Mouse (Mus musculus): Measurements from ENCODE around the gene Lmntd1.
A peak's percentile ranks its signal among the peaks of the same experiment; 100 is the strongest.

The Lmntd1 gene

DNA sequence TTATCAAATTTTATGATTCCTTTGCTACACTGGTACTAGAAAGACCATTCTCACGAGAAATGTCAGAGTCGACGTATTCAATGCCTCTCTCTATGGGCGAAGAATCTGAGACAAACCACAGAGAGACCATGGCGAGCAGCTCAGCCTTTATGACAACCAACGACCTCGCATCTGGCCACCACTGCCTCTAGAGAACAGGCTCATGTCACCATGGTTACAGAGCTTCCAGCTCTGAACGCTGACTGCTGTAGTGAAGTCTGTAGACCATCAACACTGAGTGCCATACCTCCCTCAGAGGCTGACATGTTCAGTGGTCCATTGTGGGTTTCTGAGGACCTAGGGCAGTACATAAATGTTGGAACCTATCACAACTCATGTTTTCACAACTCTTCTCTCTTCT is 180.2 kb downstream of the Lmntd1 start:
- DNase-seq (ENCODE audit: low spot score in 2 of 2) = no peak

DNA sequence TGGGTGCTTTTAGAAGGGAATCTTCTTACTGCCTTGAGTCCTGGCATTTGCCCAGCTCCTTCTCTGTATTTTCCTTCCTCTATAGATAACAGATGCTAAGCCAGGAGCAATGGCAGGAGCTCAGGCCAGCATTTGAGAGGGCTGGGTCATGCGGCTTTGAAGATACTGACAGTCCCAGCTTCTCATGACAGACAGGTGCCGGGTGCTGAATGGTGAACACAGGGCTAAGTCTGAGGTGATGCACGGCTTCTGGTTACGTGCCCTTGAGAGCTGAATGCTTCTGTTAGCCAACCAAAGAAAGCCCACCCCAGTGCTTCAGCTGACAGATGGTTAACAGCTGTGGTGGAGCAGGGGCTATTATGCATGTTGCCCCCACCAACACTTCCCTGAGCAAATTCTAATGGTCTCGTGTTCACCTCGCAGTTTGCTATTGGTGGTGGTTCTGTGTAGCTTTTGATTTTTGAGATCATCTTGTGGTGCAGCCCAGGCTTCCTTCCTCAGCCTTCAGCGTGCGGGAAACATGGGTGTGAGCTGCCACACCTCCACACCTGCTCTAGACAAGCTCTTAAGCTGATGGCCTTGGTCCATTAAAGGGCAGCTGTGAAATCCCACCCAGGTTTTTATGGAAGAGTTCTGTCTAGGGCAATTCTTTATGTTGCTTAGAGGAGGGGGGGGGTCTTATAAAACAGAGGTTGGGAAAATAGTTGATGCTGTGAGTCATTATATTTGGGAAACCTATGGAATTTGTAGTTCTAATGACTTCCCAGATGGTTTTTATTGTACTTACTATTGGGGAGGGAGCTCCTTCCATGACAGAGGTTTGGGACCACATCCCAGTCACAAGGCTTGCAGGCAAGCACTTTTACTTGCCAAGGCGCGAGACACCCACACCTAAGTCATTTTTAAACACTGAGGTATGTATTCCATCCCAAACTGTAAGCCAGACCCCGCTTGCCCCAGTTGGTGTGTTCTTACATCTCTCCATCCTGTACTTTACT is 181.1 kb downstream of the Lmntd1 start:
- DNase-seq (ENCODE audit: low spot score in 2 of 2) = no peak

DNA sequence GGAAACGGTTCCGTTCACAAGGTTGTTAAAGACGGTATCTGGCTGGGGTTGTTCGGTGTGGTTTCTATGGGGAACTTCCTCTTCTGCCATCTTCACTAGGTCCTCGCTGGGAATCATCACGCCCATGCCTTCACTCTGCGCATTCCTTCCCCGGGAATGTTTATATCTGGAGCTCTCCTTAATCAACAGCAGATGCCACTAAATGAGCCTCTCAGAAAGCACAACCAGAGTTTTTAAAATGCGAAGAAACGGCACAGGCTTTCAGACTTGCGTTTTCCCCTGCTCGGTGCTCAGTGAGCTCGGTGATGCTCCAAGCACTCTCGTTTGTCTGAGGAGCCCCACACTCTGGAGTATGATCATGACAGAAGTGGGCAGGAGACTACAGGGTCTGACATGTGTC is 182.4 kb downstream of the Lmntd1 start:
- no peak for DNase-seq (ENCODE audit: low spot score in 2 of 2)

DNA sequence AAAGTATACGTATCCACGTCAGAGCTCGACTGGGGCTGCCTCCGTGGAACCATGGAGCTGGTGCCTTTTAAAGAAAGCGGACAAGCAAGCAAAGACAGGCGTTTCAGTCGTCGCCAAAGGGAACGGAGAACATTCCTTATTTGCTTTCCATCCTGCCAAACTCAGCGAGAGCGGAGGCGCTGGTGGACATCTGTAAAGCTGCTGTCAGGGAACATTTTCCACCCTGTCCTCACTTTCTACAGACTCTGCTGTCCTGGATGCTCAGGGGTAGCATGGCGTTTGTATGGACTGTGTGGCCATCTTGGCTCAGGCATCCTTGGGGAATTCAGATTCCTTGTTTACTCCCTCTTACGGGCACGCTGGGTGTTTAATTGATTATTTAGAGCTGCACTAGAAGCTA is 186.7 kb downstream of the Lmntd1 start:
- DNase-seq (ENCODE audit: low spot score in 2 of 2) = no peak

DNA sequence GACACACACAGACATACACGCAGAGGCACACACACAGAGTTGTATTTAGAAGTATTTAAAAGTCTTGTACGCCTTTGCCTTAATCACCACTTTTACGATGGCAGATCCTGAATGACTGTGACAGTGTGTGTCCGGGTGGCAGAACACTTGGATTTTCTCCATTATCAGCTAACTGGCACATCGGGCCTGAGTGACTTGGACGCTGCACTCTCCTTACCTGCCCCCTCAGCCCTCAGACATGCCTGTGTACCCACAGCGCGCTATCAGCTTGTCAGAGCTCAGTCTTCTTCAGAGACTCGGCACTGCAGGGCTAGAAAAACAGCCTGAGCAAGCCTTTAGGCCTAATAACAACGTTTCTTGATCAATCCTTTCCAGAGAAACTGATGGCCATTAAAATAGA is 187.6 kb downstream of the Lmntd1 start:
- no peak for DNase-seq (ENCODE audit: low spot score in 2 of 2)

DNA sequence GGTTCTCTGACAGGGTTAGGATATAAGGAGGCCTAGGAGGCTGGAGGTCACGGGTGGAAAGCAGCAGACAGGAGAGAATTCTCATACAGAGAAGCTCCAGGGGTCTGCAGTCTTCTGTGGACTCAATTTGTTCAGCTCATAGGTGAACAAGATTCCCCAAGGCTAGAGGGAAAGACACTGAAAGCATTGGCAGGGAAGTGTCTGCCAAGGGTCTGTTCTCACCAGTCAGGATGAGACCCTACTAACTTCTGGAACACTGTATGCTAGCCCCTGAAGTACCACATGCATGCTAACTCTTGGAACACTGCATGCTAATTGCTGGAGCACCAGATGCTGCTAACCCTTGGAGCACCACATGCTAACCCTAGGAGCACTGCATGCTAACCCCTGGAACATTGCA is 190.0 kb downstream of the Lmntd1 start:
- DNase-seq (ENCODE audit: low spot score in 2 of 2) = no peak

DNA sequence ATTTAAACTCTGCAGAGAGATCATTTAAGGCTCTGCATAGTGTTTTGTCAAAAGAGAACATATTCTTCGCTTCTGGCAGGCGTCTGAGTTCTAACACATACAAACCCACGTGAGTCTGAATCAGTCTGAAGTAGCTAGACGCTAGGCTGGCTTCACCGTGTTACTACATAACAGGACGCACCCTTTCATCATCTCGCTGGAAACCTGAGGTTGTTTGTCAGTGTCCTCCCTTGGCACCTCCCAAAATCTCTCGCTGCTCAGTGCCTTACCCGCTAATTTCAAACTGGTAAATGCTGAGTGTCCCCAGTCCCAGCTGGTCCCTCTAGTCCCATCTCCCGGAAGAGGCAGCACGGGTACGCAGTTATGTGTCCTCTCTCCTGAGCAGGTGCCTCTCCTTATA is 190.6 kb downstream of the Lmntd1 start:
- no peak for DNase-seq (ENCODE audit: low spot score in 2 of 2)

DNA sequence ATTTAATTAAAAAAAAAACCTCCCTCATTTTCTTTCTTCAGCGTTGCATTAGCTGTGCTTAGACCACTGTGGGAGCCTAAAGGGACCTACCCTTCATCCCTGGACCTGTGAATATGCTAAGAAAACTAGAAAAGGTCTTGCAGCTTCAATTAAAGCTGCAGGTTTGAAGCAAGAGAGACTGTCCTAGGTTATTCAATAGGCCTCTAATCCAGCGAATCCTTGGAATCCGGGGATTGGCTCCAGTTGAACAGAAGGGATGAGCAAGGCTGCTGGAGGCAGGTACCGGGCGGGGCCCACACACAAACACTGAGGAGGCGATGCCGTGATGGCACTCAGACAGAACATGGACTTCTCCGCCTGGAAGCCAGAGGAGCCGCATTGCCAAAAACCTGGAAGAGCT is 192.5 kb downstream of the Lmntd1 start:
- no peak for DNase-seq (ENCODE audit: low spot score in 2 of 2)

DNA sequence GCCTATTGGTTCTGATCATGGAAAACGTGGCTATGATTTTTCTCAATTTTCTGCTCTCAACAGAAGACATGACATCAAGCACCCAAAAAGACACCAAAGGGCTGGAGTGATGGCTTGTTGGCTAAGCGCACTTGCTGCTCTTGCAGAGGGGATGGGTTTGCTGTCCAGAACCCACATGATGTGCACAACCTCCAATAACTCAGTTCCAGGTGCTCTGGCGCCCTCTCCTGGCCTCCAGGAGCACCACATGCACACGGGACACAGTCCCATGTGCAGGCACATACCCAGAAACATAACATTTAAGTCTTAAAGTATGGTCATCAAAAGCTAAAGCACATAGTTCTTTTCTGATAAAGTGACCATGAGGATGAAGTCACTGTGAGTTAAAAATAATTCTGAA is 193.7 kb downstream of the Lmntd1 start:
- DNase-seq (ENCODE audit: low spot score in 2 of 2) = no peak

DNA sequence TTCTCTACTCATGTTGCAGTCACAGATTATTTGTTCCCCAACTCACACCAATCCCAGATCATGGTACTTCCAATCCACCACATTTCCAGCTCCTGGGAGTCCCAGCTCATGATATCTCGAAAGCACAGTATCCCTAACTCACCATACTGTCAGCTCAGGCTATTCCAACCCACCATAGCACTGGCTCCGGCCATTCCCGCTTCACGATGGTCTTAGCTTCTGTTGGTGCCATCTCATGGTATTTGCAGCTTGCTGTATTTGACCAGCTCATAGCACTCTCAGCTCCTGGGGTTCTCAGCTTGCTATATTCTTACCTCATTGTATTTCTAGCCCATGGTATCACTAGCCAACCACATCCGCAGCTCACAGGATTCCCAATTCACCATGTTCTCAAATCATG is 195.3 kb downstream of the Lmntd1 start:
- no peak for DNase-seq (ENCODE audit: low spot score in 2 of 2)

DNA sequence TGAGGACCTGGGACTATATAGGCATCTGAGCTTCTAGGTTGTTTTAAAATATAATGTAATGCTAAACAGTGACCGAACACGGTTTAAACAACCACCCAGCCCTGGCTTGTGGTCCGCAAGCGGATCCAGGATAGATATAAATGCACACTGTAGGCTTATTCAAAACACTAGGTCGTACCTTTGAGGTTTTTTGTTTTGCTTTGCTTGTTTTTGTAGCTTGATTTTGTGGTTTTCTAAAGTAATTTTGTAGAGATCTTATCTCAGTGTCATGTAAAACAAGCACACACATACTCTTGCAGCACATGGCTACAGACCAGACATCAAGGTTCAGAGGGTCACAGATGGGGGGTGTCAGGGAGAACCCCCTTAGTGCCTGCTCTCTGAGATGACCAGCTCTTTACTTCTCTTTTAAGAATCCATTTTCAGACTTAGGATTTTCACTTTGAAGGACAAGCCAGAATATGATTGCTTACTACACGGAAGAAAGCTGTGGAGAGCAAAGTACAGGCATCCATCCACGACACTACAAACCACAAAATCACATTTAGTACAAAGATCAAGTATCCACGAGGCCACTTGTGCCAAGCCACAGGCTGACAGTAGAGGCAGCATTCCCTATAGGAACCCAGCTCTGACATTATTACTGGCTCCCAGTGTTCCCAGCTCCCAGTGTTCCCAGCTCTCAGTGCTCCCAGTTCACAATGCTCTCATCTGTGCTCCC is 196.2 kb downstream of the Lmntd1 start:
- no peak for DNase-seq (ENCODE audit: low spot score in 2 of 2)

DNA sequence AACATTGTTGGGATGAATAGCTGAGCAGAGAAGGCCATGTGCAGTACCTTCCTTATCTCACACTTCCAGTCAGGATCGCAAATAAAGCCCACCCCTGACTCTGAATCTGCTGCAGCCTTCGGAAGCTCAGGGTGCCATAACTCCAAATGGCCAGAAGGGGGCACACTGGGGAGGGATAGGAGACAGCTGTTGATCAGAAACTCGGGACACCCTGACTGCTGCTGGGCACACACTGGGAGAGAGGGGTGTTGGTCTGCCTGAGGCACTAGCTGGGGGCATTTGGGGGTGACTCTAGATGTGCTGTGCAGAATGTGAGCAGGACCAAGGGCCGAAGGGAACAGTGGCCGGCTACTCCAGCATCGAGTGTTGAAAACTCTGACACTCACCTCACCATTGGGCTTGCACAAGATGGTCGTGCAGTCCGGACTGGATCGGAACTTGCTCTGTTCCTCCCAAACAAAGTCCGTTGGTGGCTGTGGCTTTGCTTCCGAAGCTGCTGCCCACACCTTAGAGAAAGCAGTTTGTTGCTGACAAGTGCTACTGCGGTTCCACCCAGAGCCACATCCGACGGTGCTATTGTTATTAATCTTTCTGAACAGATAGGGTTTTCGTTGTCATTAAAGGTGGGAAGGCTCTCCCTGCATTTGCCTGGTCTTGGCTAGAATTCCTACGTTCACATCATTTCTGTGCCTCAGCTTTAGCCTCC is 197.0 kb downstream of the Lmntd1 start:
- DNase-seq (ENCODE audit: low spot score in 2 of 2) = peak in 1 of 2 experiments; percentile 34

DNA sequence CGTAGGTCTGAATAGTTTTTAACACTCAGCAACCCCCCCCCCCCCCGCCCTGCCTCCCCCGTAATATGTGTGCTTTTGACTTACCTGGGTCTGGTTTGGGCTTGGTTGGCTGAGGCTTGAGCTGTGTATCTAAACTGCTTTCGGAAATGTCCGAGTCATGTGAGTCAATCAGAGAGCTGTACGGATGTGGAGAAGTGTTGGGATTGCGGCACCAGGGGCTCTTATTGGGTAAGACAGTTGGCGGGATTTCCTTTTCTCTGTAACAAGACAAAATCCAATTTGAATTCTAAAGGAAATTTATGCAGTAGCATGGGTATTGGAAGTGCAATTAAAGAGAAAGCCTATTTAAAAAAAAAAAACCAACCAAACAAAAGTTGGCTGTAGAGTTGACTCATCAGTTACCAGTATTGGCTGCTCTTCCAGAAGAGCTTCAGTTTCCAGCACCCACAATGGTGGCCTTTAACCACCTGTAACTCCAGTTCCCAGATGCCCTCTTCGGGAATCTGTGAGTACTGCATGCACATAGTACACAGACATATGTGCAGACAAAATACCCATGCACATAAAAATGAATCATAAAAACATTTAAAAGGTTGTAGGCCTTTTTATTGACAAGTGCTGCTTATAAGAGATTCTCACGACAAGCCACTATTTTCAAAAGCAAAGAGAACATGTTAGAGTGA is 209.6 kb downstream of the Lmntd1 start:
- DNase-seq (ENCODE audit: low spot score in 2 of 2) = no peak

DNA sequence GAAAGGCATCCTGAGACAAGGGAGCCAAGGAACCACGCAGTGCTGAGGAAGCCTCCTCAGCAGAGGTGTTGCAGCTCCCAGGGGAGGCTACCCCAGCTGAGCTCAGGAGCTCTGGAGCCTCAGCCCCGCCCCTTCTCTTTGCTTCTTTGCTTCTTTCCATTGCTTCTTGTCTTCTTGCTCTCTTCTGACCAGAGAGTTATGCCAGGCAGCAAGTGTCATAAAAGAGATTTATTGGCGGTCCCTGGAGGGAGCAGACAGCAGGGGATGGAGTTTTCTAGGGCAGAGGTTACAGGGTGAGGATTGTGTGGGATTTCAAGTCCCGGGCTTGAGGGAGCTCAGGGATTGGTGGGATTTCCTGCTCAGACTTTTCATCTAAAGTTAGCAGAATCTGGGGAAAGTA is 213.0 kb downstream of the Lmntd1 start:
- DNase-seq (ENCODE audit: low spot score in 2 of 2) = no peak

DNA sequence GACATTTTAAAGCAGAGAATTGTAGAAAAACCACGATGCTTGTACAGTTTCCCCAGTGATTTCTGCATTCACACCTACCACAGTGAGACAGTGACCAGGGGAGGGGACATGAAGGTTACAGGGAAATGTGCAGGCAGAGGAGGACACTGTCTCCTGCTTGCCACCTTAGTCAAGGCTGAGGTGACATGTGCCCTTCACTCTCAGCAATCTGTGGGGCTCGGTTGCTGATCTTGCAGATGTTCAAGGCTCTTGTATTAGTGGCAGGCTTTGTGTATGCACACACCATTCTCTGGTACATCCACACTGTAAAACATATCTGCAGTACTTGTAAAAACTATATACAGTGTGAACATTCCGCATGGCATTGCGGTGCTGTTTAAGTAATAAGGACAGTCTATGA is 216.2 kb downstream of the Lmntd1 start:
- no peak for DNase-seq (ENCODE audit: low spot score in 2 of 2)

DNA sequence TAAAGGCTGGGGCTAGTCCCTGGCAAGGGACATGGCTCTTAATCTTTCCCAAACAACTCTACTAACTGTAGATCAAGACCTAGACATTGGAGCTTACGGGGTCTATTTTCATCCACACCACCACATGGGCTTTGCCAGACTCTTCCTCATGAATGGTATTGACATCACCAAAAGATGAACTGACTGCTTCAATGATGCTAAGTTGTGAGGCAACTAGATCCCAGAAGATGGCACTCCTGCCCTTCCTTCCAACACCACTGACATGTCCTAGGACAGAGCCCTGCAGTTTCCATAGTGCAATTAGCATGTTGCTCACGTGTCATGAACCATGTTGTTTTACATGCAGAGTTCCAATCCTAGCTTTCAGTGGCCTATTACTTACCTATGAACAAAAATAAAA is 217.6 kb downstream of the Lmntd1 start:
- DNase-seq (ENCODE audit: low spot score in 2 of 2) = no peak

DNA sequence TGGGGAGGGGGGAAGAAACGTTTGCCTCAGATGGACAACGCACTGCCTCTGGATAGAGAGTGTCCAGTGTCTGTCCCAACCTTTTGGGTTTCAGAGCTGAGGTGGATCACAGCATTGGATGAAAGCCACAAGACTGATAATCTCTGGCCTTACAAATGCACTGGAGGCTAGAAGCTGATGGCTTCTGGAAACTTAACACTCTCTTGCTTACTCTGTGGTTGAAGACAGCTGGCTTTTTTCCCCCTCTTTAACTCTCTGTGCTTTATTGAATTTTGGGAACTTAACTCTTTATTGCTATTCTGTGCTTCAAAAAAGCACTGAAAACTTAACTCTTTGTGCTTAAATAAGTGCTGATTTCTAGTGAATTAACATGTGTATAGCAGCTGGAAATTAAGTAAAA is 223.7 kb downstream of the Lmntd1 start:
- no peak for DNase-seq (ENCODE audit: low spot score in 2 of 2)

DNA sequence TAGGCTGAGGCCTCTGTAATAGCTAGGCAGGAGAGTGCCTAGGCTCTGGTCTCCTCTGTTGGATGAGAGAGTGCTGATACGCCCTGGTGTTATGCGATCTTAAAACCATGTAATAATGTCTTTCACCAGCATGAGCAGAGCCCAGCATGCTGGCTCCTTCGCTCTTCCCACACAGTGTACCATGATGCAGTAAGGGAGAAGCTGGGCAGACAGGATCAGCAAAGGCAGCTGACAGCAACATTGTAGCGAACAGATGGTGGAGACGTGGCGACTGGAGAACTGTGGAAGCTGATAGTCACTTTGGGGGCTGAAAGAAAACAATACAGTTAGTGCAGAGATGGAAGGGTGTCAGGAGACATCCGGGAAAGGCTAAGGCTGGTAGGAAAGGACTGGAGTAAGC is 224.2 kb downstream of the Lmntd1 start:
- DNase-seq (ENCODE audit: low spot score in 2 of 2) = peak in 1 of 2 experiments; percentile 55

DNA sequence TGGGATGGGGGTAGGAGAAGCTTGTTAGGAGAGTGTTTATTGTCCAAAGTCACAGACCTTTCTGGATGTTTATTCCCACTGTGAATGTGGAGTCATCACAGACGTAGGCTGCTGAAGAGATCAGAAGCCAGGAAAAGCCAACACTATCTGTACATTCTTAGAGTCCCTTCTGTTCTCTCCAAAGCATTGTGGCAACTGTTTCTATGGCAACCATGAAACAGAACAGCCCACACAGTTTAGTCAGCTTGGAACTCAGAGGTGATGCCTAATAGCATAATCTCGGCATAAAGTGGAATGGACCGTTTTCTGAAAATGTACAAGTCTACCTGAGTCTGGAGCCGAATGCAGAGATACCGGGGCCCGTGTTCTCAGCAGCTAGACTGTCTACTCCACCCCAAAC is 226.7 kb downstream of the Lmntd1 start:
- DNase-seq (ENCODE audit: low spot score in 2 of 2) = peak in 1 of 2 experiments; percentile 11

DNA sequence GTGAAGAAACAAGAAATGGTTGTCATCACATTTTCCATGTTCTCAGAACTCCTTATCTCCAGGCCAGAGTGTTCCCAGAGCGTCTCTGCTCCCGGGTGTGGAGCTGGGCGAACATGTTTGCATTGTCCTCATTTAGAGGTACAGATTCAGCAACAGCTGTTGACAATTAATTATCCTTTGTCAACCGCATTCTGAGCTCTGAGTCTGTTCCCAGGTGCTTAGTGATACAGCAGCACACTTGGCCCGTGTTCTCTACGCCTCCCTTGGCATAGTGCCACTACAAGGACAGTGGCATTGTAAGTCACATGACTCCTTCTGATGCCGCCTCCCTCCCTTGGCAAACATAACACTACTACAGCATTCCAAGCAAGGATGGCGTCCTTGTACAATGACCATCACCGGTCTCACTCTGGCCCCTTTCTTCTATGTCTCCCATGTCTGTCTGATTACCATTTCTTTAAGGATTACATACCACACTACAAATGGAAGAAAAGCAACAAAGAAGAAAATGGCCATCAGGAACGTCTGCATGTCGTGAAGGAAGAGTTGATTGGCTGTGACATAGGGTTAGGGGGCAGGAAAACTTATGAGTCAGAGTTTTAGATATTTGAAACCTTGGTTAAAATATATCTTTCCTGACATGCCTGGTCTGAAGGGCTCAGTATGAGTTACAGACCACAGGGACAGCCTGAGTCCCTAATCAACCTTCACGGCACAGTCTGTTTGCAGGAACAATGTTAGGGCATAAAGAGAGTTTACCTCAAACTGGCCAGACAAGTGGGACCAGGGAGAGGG is 231.3 kb downstream of the Lmntd1 start:
- no peak for DNase-seq (ENCODE audit: low spot score in 2 of 2)

DNA sequence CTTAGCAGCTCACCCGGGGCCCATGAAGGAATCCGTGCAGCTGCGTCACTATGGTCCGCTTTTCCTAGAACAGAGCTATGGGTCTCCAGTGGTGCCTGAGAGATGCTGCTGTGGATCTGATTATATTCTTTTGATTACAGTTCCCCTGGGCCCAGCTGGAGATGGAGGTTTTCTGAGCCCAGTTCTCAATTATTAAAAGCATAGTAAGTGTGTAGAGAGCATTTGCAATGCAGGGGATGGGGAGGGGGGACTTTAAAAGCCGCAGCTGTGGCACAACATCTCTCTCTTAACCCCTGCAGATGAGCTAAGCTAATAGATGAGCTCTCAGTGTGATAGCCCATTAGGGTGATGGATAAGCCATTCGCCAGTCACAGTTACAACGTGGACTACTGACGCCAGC is 233.2 kb downstream of the Lmntd1 start:
- DNase-seq (ENCODE audit: low spot score in 2 of 2) = no peak

Data from frontal cortex, postnatal 25 days (tissue).